Mouse (Mus musculus) E14TG2a.4 (cell line): ENCODE data around the gene Bcl2l1.

Source experiments
- CTCF ChIP-seq: conservative IDR thresholded peaks from 2 replicates; pipeline ENCODE4 v1.5.1; 2014; ENCODE audit warnings: low read length
- NANOG ChIP-seq: IDR thresholded peaks from 2 replicates; pipeline ENCODE4 v1.6.1; 2014; ENCODE audit warnings: borderline replicate concordance, low read length, mixed read lengths
- POU5F1 ChIP-seq: IDR thresholded peaks from 2 replicates; pipeline ENCODE4 v1.6.1; 2014; ENCODE audit warnings: low read length, borderline replicate concordance

DNA sequence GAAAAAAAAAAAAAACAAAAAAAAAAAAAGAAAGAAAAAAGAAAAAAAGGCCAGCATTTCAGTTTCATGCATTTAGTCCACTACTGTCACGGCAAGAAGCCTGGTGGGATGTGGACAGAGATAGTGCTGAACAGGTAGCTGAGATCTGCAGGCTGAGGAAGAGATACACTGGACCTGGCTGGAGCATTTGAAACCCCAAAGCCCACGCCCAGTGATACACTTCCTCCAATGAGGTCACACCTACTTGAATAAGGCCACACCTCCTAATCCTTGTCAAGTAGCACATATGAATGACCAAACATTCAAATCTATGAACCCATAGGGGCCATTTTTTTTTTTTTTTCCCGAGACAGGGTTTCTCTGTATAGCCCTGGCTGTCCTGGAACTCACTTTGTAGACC is 11.2 kb upstream of the Bcl2l1 start:
- no peak for TF ChIP-seq CTCF
- TF ChIP-seq POU5F1, result no peak
- no peak for TF ChIP-seq NANOG
